Comparison of ENCODE assay signal across 26 mouse cellular contexts in the genomic region with DNA sequence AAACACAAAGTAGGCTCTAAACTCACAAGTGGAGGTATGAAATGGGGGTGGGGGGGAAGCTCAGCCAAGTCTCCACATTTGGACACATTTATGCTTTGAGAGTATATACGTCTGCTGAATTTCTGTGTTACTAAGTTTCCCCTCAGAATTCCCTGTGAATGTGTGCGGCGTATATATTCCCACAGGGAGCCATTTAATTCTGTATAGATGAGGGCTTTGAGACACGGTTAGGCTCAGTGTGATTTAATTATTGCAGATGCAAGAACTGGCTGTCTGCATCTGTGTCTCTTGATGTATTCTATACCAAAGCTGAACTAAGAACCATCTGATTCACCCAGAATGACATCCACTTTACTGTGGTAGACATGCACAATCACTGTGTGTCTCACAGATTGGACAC.
DNase-seq lines count a peak whose midpoint lies in the region; ATAC-seq and TF ChIP-seq lines count a peak whose summit lies in the region.
"Had no signal": no experiment of that assay in that cellular context is flagged by ENCODE, and none has a peak within 500 bp of the region (broad histone marks: within the 10 kb centered on the region; RNA-seq: fewer than 3 reads in every experiment).

No protein-coding gene starts in this region.

- H3K4me3 ChIP-seq in embryonic facial prominence, embryonic 14.5 days (ENCODE audit: low read depth, low read length) = no peak overlapping the region
- no peak overlapping the region for H3K4me3 ChIP-seq in embryonic facial prominence, embryonic 10.5 days
- no peak overlapping the region for H3K4me3 ChIP-seq in midbrain, embryonic 14.5 days (replicated peaks; ENCODE audit: low read depth, low read length)
- no peak overlapping the region for H3K4me3 ChIP-seq in midbrain, embryonic 10.5 days
- H3K4me3 ChIP-seq in limb, embryonic 14.5 days (replicated peaks; ENCODE audit: low read length) = no peak overlapping the region
- H3K4me3 ChIP-seq in neural tube, embryonic 15.5 days (replicated peaks) = no peak overlapping the region
- H3K4me3 ChIP-seq in hindbrain, embryonic 16.5 days (ENCODE audit: low read length) = no peak overlapping the region
- H3K4me3 ChIP-seq: embryonic facial prominence, embryonic 13.5 days; forebrain, embryonic 10.5 days; forebrain, embryonic 12.5 days had no signal

- ATAC-seq in embryonic facial prominence, embryonic 14.5 days (ENCODE audit: low read depth) = peak; percentile 50; the same call in 1 of the 2 replicates
- no peak for ATAC-seq in midbrain, embryonic 14.5 days (ENCODE audit: low FRiP score, low TSS enrichment)
- ATAC-seq in limb, embryonic 14.5 days (ENCODE audit: low FRiP score, low read depth) = peak; percentile 47; the same call in 1 of the 2 replicates
- ATAC-seq in neural tube, embryonic 15.5 days (ENCODE audit: low FRiP score) = peak; percentile 35; the same call in 1 of the 2 replicates
- ATAC-seq in hindbrain, embryonic 16.5 days = no peak
- ATAC-seq: activated CD4-positive, CD25-positive, alpha-beta regulatory T cell, adult 4 months; CD4-positive, CD25-positive, alpha-beta regulatory T cell, adult 4 months; forebrain, embryonic 14.5 days; forebrain, embryonic 16.5 days; Patski had no signal

- 66% methylated on average over 4 of the region's 4 CpGs for WGBS in embryonic facial prominence, embryonic 14.5 days
- WGBS in embryonic facial prominence, embryonic 10.5 days = 92% methylated on average over 4 of the region's 4 CpGs
- WGBS in midbrain, embryonic 14.5 days = 66% methylated on average over 4 of the region's 4 CpGs
- WGBS in midbrain, embryonic 10.5 days = 91% methylated on average over 4 of the region's 4 CpGs
- 67% methylated on average over 4 of the region's 4 CpGs for WGBS in limb, embryonic 14.5 days
- 27% methylated on average over 4 of the region's 4 CpGs for WGBS in neural tube, embryonic 15.5 days
- WGBS in hindbrain, embryonic 16.5 days = 58% methylated on average over 4 of the region's 4 CpGs

- H3K9ac ChIP-seq in embryonic facial prominence, embryonic 14.5 days (ENCODE audit: low read depth, low read length) = no peak overlapping the region
- H3K9ac ChIP-seq in midbrain, embryonic 14.5 days (replicated peaks; ENCODE audit: low read length) = no peak overlapping the region
- H3K9ac ChIP-seq in limb, embryonic 14.5 days (ENCODE audit: low read depth, low read length, severe bottlenecking) = no peak overlapping the region
- H3K9ac ChIP-seq in neural tube, embryonic 15.5 days (replicated peaks) = no peak overlapping the region
- H3K9ac ChIP-seq in hindbrain, embryonic 16.5 days (ENCODE audit: low read depth, low read length) = no peak overlapping the region
- H3K9ac ChIP-seq: embryonic facial prominence, embryonic 13.5 days; forebrain, embryonic 12.5 days had no signal

- no peak overlapping the region for H3K27ac ChIP-seq in embryonic facial prominence, embryonic 14.5 days (replicated peaks; ENCODE audit: low read depth, low read length)
- no peak overlapping the region for H3K27ac ChIP-seq in embryonic facial prominence, embryonic 10.5 days (replicated peaks)
- no peak overlapping the region for H3K27ac ChIP-seq in midbrain, embryonic 14.5 days (replicated peaks; ENCODE audit: low read depth, low read length)
- no peak overlapping the region for H3K27ac ChIP-seq in midbrain, embryonic 10.5 days (replicated peaks)
- no peak overlapping the region for H3K27ac ChIP-seq in limb, embryonic 14.5 days (replicated peaks; ENCODE audit: low read depth, low read length)
- no peak overlapping the region for H3K27ac ChIP-seq in neural tube, embryonic 15.5 days (replicated peaks)
- no peak overlapping the region for H3K27ac ChIP-seq in hindbrain, embryonic 16.5 days (ENCODE audit: low read depth, low read length)
- H3K27ac ChIP-seq: embryonic facial prominence, embryonic 13.5 days; forebrain, embryonic 10.5 days; forebrain, embryonic 12.5 days had no signal

- no peak overlapping the region for H3K4me2 ChIP-seq in embryonic facial prominence, embryonic 14.5 days (ENCODE audit: low read depth, low read length)
- H3K4me2 ChIP-seq in midbrain, embryonic 14.5 days (ENCODE audit: low read length) = no peak overlapping the region
- H3K4me2 ChIP-seq in limb, embryonic 14.5 days (replicated peaks; ENCODE audit: low read depth, low read length, severe bottlenecking) = no peak overlapping the region
- no peak overlapping the region for H3K4me2 ChIP-seq in neural tube, embryonic 15.5 days
- no peak overlapping the region for H3K4me2 ChIP-seq in hindbrain, embryonic 16.5 days (ENCODE audit: low read length)
- H3K4me2 ChIP-seq: embryonic facial prominence, embryonic 13.5 days; forebrain, embryonic 12.5 days had no signal

- H3K36me3 ChIP-seq in embryonic facial prominence, embryonic 14.5 days (ENCODE audit: control insufficient read depth, insufficient read depth, low read length) = no peaks in the 10 kb centered on the region
- no peaks in the 10 kb centered on the region for H3K36me3 ChIP-seq in embryonic facial prominence, embryonic 10.5 days (replicated peaks)
- no peaks in the 10 kb centered on the region for H3K36me3 ChIP-seq in midbrain, embryonic 14.5 days (ENCODE audit: control insufficient read depth, insufficient read depth, low read length)
- no peaks in the 10 kb centered on the region for H3K36me3 ChIP-seq in midbrain, embryonic 10.5 days
- no peaks in the 10 kb centered on the region for H3K36me3 ChIP-seq in limb, embryonic 14.5 days (ENCODE audit: control insufficient read depth, insufficient read depth, low read length)
- H3K36me3 ChIP-seq in neural tube, embryonic 15.5 days = no peaks in the 10 kb centered on the region
- H3K36me3 ChIP-seq in hindbrain, embryonic 16.5 days (ENCODE audit: control insufficient read depth, insufficient read depth, low read length) = no peaks in the 10 kb centered on the region
- H3K36me3 ChIP-seq: embryonic facial prominence, embryonic 13.5 days; forebrain, embryonic 10.5 days; forebrain, embryonic 12.5 days; G1E had no signal

- peak; percentile 2 for DNase-seq in embryonic facial prominence, embryonic 14.5 days (ENCODE audit: low spot score)
- DNase-seq in embryonic facial prominence, embryonic 10.5 days (ENCODE audit: low spot score) = no peak
- peak; percentile 6 for DNase-seq in midbrain, embryonic 14.5 days
- DNase-seq in midbrain, embryonic 10.5 days (ENCODE audit: low spot score) = no peak
- DNase-seq in limb, embryonic 14.5 days (ENCODE audit: low spot score) = no peak
- DNase-seq: adrenal gland, adult 8-10 months; adrenal gland, postnatal 14 days; adrenal gland, postnatal 36 days; B cell, adult 2 months; cerebellum, adult 11-12 months; cerebellum, adult 2 months; cerebellum, adult 9-10 months; cerebellum, postnatal 10 days; cerebellum, postnatal 25 days had no signal

- H3K9me3 ChIP-seq in embryonic facial prominence, embryonic 14.5 days (ENCODE audit: control insufficient read depth, low read length) = no peaks in the 10 kb centered on the region
- no peaks in the 10 kb centered on the region for H3K9me3 ChIP-seq in embryonic facial prominence, embryonic 10.5 days
- H3K9me3 ChIP-seq in midbrain, embryonic 14.5 days (ENCODE audit: control insufficient read depth, low read length) = no peaks in the 10 kb centered on the region
- no peaks in the 10 kb centered on the region for H3K9me3 ChIP-seq in midbrain, embryonic 10.5 days (replicated peaks)
- no peaks in the 10 kb centered on the region for H3K9me3 ChIP-seq in limb, embryonic 14.5 days (ENCODE audit: control insufficient read depth, low read length)
- H3K9me3 ChIP-seq in neural tube, embryonic 15.5 days (replicated peaks) = no peaks in the 10 kb centered on the region
- no peaks in the 10 kb centered on the region for H3K9me3 ChIP-seq in hindbrain, embryonic 16.5 days (ENCODE audit: control insufficient read depth, low read length)
- H3K9me3 ChIP-seq: embryonic facial prominence, embryonic 13.5 days; forebrain, embryonic 10.5 days; forebrain, embryonic 12.5 days; G1E had no signal

- no peaks in the 10 kb centered on the region for H3K4me1 ChIP-seq in embryonic facial prominence, embryonic 14.5 days (ENCODE audit: control insufficient read depth, insufficient read depth, low read length)
- H3K4me1 ChIP-seq in embryonic facial prominence, embryonic 10.5 days = no peaks in the 10 kb centered on the region
- no peaks in the 10 kb centered on the region for H3K4me1 ChIP-seq in midbrain, embryonic 14.5 days (ENCODE audit: control insufficient read depth, insufficient read depth, low read length)
- H3K4me1 ChIP-seq in midbrain, embryonic 10.5 days = no peaks in the 10 kb centered on the region
- no peaks in the 10 kb centered on the region for H3K4me1 ChIP-seq in limb, embryonic 14.5 days (ENCODE audit: control insufficient read depth, insufficient read depth, low read length)
- H3K4me1 ChIP-seq in neural tube, embryonic 15.5 days = peaks cover 5% of the 10 kb centered on the region; the same call in 1 of the 2 replicates
- no peaks in the 10 kb centered on the region for H3K4me1 ChIP-seq in hindbrain, embryonic 16.5 days (ENCODE audit: control insufficient read depth, insufficient read depth, low read depth, low read length)
- H3K4me1 ChIP-seq: embryonic facial prominence, embryonic 13.5 days; forebrain, embryonic 10.5 days; forebrain, embryonic 12.5 days had no signal

- no peaks in the 10 kb centered on the region for H3K27me3 ChIP-seq in embryonic facial prominence, embryonic 14.5 days (replicated peaks; ENCODE audit: control insufficient read depth, insufficient read depth, low read length)
- no peaks in the 10 kb centered on the region for H3K27me3 ChIP-seq in embryonic facial prominence, embryonic 10.5 days (replicated peaks; ENCODE audit: low read depth, poor library complexity, severe bottlenecking)
- H3K27me3 ChIP-seq in midbrain, embryonic 14.5 days (ENCODE audit: control insufficient read depth, insufficient read depth, low read length) = no peaks in the 10 kb centered on the region
- no peaks in the 10 kb centered on the region for H3K27me3 ChIP-seq in midbrain, embryonic 10.5 days (ENCODE audit: low read depth, poor library complexity, severe bottlenecking)
- no peaks in the 10 kb centered on the region for H3K27me3 ChIP-seq in limb, embryonic 14.5 days (ENCODE audit: control insufficient read depth, insufficient read depth, low read length)
- H3K27me3 ChIP-seq in neural tube, embryonic 15.5 days (replicated peaks) = no peaks in the 10 kb centered on the region
- H3K27me3 ChIP-seq in hindbrain, embryonic 16.5 days (replicated peaks; ENCODE audit: control insufficient read depth, insufficient read depth, low read length) = no peaks in the 10 kb centered on the region
- H3K27me3 ChIP-seq: CH12.LX; embryonic facial prominence, embryonic 13.5 days; forebrain, embryonic 12.5 days had no signal

- no peak for TF ChIP-seq POLR2A in limb, embryonic 14.5 days (IDR thresholded peaks at IDR 0.05; ENCODE audit: borderline replicate concordance, extremely low read depth, insufficient read depth, insufficient read length)

Comparison
In these comparisons a context has a peak if more than half of its experiments do, and no peak if none do; other contexts are left out.
1. DNase-seq: peak in embryonic facial prominence, embryonic 14.5 days (single experiment) and midbrain, embryonic 14.5 days (single experiment); none in embryonic facial prominence, embryonic 10.5 days (single experiment), midbrain, embryonic 10.5 days (single experiment) and limb, embryonic 14.5 days (single experiment).
2. ATAC-seq: peak in embryonic facial prominence, embryonic 14.5 days (single experiment), limb, embryonic 14.5 days (single experiment) and neural tube, embryonic 15.5 days (single experiment); none in midbrain, embryonic 14.5 days (single experiment) and hindbrain, embryonic 16.5 days (single experiment).